Mouse (Mus musculus) induced T-regulatory cell, adult 2 months (primary cell): ENCODE data around the gene Fancf.
A peak's percentile ranks its signal among the peaks of the same experiment; 100 is the strongest.

Experiments used
- DNase-seq: peaks from one replicate; pipeline ENCODE4 v3.0.0-alpha.2; 2012; ENCODE audit warnings: low read depth

Gene Fancf

GRCm38 (mm10) chr7:51862097-51862492, at the start of gene Fancf:
Gene Fancf, minus strand, starts transcription at chr7:51862267.
- DNase-seq: peak; percentile 98

GRCm38 (mm10) chr7:51899066-51899465, 37.0 kb upstream of the Fancf start:
- DNase-seq: no peak

GRCm38 (mm10) chr7:51894939-51895338, 32.9 kb upstream of the Fancf start:
- no peak for DNase-seq

- no peak for DNase-seq
Observed at GRCm38 (mm10) chr7:51894133-51894801, 32.2 kb upstream of the Fancf start.

- DNase-seq: no peak
Observed at GRCm38 (mm10) chr7:51893008-51893407, 30.9 kb upstream of the Fancf start.

GRCm38 (mm10) chr7:51892224-51892965, 30.3 kb upstream of the Fancf start:
- DNase-seq: peak; percentile 61

- DNase-seq: no peak
Observed at GRCm38 (mm10) chr7:51889601-51890000, 27.5 kb upstream of the Fancf start.

GRCm38 (mm10) chr7:51887678-51888567, 25.9 kb upstream of the Fancf start:
- no peak for DNase-seq

- no peak for DNase-seq
Observed at GRCm38 (mm10) chr7:51885345-51885744, 23.3 kb upstream of the Fancf start.

GRCm38 (mm10) chr7:51880121-51880520, 18.1 kb upstream of the Fancf start:
- DNase-seq: no peak

- peak; percentile 79 for DNase-seq
Observed at GRCm38 (mm10) chr7:51879136-51879723, 17.2 kb upstream of the Fancf start.

- DNase-seq: no peak
Observed at GRCm38 (mm10) chr7:51878730-51879129, 16.7 kb upstream of the Fancf start.

GRCm38 (mm10) chr7:51876316-51876715, 14.2 kb upstream of the Fancf start:
- no peak for DNase-seq

GRCm38 (mm10) chr7:51872597-51872996, 10.5 kb upstream of the Fancf start:
- DNase-seq: no peak

GRCm38 (mm10) chr7:51872041-51872440, 10.0 kb upstream of the Fancf start:
- DNase-seq: no peak

GRCm38 (mm10) chr7:51867983-51868382, 5.9 kb upstream of the Fancf start:
- DNase-seq: no peak

GRCm38 (mm10) chr7:51865336-51865735, 3.3 kb upstream of the Fancf start:
- DNase-seq: peak; percentile 22

GRCm38 (mm10) chr7:51862842-51863241, 775 bp upstream of the Fancf start:
- DNase-seq: no peak

- DNase-seq: peak; percentile 89
Observed at GRCm38 (mm10) chr7:51861250-51862096, 594 bp downstream of the Fancf start, which contains the start of gene Gas2. Gene Gas2, plus strand, starts transcription at chr7:51862015.

- no peak for DNase-seq
Observed at GRCm38 (mm10) chr7:51851890-51852507, 10.1 kb downstream of the Fancf start.

- DNase-seq: no peak
Observed at GRCm38 (mm10) chr7:51850877-51851276, 11.2 kb downstream of the Fancf start.
